Mouse (Mus musculus) heart, adult 11 months (tissue): ENCODE measurements around the gene Sorbs1.

Source experiments
- DNase-seq: peaks from one replicate; pipeline ENCODE4 v3.0.0; 2022

The Sorbs1 gene

DNA sequence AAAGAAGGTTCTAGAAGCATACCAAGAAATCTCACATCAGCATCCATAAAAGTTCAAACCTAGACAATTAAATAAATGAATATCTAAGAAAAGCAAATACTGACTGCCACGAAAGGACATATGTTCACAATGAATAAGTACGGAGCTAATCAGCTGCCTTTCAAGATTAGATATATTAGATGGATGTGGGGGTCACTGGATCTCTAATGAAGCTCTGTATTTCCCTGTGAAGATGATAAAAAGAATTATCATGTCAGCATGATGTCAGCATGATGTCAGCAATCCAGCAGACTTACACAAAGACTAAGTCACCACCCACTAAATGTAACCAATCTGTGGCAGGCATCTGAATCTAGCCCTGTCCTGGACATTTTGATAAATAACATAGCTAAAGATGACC is 77.8 kb downstream of the Sorbs1 start:
- DNase-seq, result no peak

DNA sequence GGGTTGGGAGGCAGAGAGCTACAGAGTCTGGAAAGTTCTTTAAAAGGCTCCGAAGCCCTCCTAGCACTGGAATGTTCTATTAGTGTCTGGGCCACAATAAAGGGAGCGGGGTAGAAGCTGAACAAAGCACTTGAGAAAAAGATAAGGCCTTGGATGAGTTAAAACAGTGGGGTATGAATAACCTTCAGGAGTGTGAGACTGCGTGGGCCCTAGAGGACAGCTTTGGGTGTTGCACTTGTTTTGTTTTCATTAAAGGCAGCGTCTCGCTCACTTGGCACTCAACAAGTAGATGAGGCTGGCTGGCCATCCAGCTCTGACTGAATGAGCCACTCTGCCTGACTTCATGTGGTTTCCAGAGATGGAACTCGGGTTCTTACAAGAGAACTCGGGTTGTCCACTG is 78.5 kb downstream of the Sorbs1 start:
- DNase-seq, result peak; percentile 98

- DNase-seq, result peak; percentile 95
Measured at GRCm38 (mm10) chr19:40434042-40434869, 79.3 kb downstream of the Sorbs1 start.

DNA sequence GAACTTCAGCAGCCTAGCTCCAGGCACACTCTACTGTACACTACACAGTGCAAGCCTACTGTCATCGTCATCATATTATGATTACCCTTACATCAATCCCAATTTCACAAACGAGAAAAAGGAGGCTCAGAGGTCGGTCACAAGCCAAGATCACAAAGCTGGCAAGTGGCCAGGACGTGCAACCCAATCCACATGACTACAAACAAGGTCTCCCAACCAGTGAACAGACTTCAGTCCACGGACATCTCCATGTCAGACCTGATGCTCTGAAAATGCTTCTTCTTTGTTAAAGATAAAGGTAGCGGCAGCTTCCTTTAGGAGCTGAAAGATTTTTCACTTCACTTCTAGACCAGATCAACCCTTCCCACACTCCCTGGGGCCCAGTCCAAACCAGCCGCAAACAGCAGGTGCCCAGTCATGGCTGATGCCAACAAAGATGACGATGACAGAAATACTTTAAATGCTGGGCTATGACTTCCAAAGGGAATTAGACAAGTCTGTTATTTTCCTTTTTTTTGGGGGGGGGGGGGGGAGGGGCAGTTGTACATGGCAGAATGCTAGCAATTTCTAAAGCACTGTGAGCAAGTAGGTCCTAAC is 80.2 kb downstream of the Sorbs1 start:
- peak; percentile 90 for DNase-seq

GRCm38 (mm10) chr19:40431969-40432368 is 81.6 kb downstream of the Sorbs1 start:
- peak; percentile 98 for DNase-seq

DNA sequence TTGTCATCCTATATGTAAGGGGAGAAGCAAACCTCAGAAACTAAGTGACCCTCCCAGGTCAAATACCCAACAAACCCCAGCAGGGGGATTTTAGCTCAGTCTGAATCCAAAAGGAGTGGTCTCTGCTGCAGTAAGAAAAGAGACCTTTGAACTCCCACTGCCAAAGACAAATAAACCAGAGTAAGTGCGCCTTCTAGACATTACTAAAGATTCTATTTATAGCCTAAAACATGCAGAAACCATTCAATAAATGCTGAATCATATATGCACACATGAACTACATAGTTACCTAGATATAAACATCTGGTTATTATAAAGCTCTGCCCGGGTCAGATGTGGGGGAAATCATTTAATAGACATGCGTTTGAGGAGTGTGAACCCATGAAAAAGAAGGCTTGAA is 84.0 kb downstream of the Sorbs1 start:
- DNase-seq, result no peak

DNA sequence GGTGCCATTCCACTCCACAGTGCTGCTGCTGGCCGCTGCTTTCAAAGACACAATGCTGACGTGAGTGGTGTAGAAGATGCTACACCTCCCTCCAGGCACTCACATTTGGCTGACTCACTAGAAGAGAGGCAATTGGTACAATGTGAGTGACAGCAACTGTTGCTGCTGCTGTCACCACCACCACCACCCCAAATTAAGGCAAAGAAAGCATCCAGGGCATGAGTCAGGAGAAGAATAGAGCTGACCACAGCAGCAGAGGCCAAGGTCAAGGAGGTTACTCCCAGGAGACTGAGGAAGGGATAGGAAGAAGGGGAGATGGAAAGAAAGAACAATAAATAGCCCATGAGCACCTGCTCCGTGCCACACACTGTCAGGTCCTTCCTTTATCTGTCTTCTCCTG is 84.4 kb downstream of the Sorbs1 start:
- peak; percentile 72 for DNase-seq

DNA sequence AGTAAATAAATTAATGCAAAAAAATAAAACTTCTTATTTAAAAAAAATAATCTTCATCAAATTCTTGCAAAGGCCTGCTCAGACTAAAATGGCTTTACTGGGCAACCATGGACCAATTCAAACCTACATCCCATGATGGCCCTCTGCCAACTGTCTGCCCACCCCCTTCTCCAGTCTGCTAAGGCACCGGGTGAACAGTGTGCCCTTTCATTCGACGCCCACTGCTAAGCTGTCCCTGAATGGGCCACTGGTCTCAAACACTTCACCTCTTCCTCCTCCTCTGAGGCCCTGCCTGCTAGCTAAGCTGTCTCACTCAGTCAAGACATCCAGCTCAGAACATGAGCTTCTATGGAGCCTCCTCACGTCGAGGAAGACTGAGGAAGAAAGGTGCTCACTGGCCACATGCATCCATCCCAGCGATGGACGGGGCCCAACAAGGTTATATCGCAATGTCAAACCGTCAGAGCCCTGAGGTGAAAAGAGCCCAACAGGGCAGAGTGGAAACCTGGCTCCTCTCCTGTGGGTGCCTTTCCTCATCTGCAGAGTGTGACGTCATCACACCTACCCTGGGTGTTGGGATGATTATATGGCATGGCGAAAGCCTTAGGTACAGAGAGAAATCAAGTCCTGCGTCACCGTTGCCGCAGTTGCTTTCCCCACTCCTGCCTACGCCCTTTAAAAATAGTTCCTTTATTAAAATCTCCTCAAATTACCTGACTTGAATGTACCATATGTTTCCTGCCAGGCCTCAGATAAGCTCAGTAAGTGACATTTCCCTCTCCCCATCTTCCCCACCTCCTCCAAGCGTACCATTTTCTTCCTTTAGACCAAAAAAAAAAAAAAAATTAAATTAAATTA is 87.2 kb downstream of the Sorbs1 start:
- peak; percentile 92 for DNase-seq

DNA sequence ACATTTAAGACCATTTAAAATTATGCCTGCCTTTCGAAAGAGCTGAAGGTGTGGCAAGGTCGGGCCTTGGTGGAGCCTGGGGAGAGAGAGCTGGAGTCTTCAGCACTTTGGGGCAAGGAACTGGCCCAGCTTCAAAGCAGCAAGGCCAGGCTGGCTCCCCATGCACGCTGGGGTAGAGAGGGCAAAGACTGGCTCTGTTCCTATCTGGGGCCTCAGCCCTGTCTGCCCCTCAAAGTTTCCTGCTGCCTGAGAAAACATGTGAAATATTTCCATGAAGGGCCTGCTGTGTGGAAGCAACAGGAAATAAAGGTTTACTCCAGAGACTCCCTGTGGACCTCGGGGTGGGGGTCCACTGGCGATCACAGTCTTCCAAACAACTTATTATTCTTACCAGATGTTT is 88.3 kb downstream of the Sorbs1 start:
- DNase-seq, result peak; percentile 93

GRCm38 (mm10) chr19:40421037-40421436 is 92.5 kb downstream of the Sorbs1 start:
- DNase-seq, result no peak

GRCm38 (mm10) chr19:40419315-40419714 is 94.3 kb downstream of the Sorbs1 start:
- peak; percentile 87 for DNase-seq

GRCm38 (mm10) chr19:40417155-40417821 is 96.3 kb downstream of the Sorbs1 start:
- peak; percentile 79 for DNase-seq

GRCm38 (mm10) chr19:40415725-40416124 is 97.9 kb downstream of the Sorbs1 start:
- DNase-seq, result no peak

DNA sequence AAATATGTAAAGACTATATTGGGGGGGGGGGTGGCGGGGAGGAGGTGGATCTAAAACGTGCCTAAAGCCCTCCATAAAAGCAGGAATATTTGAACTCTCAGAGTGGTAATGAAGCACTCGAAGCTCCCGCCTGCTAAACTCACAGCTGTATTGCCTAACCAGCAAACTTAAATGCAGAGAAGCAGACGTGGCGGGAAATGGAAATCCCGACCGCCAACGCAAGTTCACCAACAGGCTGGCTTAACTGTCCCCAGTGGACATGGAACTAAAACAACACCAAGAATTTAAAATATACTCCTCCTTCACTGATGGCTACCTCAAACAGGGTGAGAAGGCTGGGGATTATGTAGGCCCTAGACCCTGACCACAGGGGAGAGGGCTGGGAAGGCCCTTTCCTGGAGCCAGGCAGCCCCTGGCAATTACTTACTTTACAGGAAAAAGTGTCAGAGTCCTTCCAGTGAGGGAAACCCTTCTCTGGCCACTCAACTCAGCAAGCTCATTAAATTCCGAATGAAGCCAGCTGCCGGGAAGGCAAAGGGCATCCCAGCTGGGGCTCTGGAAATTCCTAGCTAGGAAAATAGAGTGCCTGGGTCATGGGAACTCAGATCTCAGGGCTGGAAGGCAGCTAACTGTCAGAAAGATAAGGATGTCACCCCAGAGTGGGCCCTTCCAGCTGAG is 98.6 kb downstream of the Sorbs1 start:
- peak; percentile 95 for DNase-seq

DNA sequence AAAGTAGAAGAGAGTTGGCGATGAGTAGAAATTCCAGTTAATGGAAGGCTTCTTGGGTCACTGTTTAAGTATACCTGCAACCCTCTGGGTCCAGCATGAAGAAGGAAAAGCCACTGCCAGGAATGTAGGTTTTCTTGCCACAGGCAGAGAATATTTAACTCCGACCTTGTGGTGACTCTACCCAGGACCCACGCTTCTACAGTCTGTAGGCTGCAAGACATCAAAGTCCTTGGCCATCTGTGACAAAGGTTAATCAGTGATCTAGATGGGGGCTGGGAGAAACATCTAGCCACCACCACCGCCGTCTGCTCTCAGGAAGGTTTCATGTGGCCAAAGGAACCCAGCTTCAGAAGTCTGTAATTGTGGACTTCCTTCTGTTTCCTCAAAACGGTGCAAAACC is 99.2 kb downstream of the Sorbs1 start:
- DNase-seq, result no peak

- DNase-seq, result no peak
Measured at GRCm38 (mm10) chr19:40411379-40411813, 102.2 kb downstream of the Sorbs1 start.

- DNase-seq, result no peak
Measured at GRCm38 (mm10) chr19:40410511-40410910, 103.1 kb downstream of the Sorbs1 start.

DNA sequence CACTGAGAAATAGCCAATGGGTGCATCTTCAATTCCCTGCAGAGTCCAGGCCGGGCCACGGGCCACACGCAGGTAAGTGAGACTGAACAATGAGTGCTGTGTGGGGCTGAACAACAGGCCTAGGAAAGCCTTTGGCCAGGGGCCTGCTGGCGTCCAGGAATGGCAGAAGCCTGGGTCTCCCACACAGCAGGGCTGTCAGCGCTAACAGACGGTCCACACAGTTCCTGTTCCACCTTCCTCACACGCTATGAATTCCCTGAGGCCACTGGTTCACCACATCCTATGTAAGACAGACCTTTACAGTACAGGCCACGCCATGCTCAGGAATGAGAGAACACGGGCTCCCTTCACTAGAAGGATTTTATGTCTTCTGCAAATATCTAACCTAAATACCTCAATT is 103.5 kb downstream of the Sorbs1 start:
- peak; percentile 94 for DNase-seq

DNA sequence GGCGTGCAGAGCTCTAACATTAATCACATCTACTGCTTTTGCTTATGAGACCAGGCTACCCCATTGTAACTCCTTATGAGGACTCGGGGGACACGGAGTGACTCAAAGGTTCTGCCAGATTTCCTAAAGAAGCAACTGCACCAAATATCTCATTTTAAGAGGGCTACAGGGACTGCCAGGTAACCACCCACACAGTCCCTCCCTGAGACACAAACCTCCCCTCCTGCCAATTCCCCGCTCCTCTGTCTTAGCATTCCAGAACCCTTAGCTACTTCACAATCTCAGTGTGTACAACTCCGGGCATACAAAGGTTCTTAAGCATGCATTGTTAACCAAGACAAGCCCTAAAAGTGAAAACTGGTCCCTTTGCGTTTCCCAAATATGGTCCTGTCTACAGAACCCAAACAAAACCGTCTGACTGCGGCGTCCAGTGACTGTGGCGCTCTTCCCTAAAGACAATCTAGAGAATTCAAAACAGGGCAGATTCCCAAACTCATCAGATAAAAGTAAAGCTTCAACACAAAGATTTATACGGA is 104.0 kb downstream of the Sorbs1 start:
- DNase-seq, result no peak

- DNase-seq, result no peak
Measured at GRCm38 (mm10) chr19:40407186-40407585, 106.4 kb downstream of the Sorbs1 start.

GRCm38 (mm10) chr19:40406661-40407060 is 106.9 kb downstream of the Sorbs1 start:
- DNase-seq, result no peak

DNA sequence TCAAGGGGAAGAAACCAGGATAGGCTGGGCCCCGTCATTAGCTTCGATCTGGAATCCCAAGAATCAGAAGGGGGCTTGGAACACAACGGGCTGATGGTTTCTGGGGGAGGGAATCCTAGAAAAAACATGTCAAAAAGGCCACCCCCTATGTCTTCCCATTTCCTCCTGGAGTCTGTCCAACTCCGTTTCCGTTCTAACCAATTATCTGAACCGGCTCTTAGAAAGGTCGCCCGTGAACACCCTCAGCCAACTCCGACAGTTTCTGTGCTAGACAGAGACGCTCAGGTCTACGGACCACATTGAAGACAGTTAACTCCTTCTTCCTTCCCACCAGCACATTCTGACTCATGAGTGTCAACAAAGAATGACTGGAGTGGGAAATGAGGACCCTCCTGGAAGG is 107.8 kb downstream of the Sorbs1 start:
- DNase-seq, result peak; percentile 95
